Comparison of ENCODE assay signal across 15 mouse cellular contexts in genomic region chr17:42120759-42121158, GRCm38 (mm10).
A peak's percentile ranks its signal among the peaks of the same experiment; 100 is the strongest.
DNase-seq lines count a peak whose midpoint lies in the region; ATAC-seq and TF ChIP-seq lines count a peak whose summit lies in the region.
"Had no signal": no experiment of that assay in that cellular context is flagged by ENCODE, and none has a peak within 500 bp of the region (broad histone marks: within the 10 kb centered on the region; RNA-seq: fewer than 3 reads in every experiment).

No protein-coding gene starts in this region.

- ATAC-seq in Patski: peak; percentile 85
- ATAC-seq: forebrain, embryonic 15.5 days; lung, postnatal 0 days had no signal

- CTCF ChIA-PET in Patski (lab: Charles Lee): interaction anchor here (1.1 kb wide), 1 partner anchor 25 kb away, joined by 3 read pairs; no protein-coding TSS in a partner anchor

- DNase-seq in cerebellum, postnatal 14 days: peak; percentile 57 to 72
- no peak for DNase-seq in cerebellum, adult 9-11 months
- peak; percentile 3 for DNase-seq in lung, postnatal 10 days
- DNase-seq in lung, postnatal 14 days: no peak
- peak; percentile 33 for DNase-seq in Patski (ENCODE audit: low read depth, low spot score)
- DNase-seq in kidney, postnatal 14 days: peak; percentile 73
- no peak for DNase-seq in spleen, adult 12 weeks (ENCODE audit: low spot score)
- no peak for DNase-seq in T-cell, adult 2 months (ENCODE audit: low spot score)
- DNase-seq: cerebellum, adult 11 months; gastrocnemius, adult 2 months; heart, postnatal 36 days; liver, embryonic 13.5 days; spleen, adult 18-20 months had no signal

- no peak for TF ChIP-seq CTCF in Patski (IDR thresholded peaks at IDR 0.05)

- no peaks in the 10 kb centered on the region for H3K27me3 ChIP-seq in Patski
- H3K27me3 ChIP-seq: forebrain, embryonic 15.5 days; liver, embryonic 13.5 days had no signal

- in situ Hi-C loops in Patski (cut with MboI; ENCODE audit: low pct_unique_long_range_greater_than_20kb): no loop called here

- POLR2A ChIA-PET in Patski (lab: Charles Lee): no interaction called here

Comparison
In these comparisons a context has a peak if more than half of its experiments do, and no peak if none do; other contexts are left out.
1. DNase-seq: peak in cerebellum, postnatal 14 days (2 of 2), lung, postnatal 10 days (single experiment), Patski (single experiment) and kidney, postnatal 14 days (single experiment); none in cerebellum, adult 9-11 months (single experiment), lung, postnatal 14 days (single experiment), spleen, adult 12 weeks (single experiment) and T-cell, adult 2 months (single experiment).